Comparison of ENCODE assay signal across 11 mouse cellular contexts in genomic region chr4:107468264-107468663, GRCm38 (mm10). TPM values are rescaled to one million over a fixed set of nuclear protein-coding genes. Genes with fewer than 3 reads are reported as not detected.
DNase-seq lines count a peak whose midpoint lies in the region; ATAC-seq lines count a peak whose summit lies in the region.
"Had no signal": no experiment of that assay in that cellular context is flagged by ENCODE, and none has a peak within 500 bp of the region (broad histone marks: within the 10 kb centered on the region; RNA-seq: fewer than 3 reads in every experiment).

No protein-coding gene starts in this region.

- no peak overlapping the region for H3K27ac ChIP-seq in heart, embryonic 11.5 days (ENCODE audit: low read depth, low read length)
- no peak overlapping the region for H3K27ac ChIP-seq in kidney, embryonic 14.5 days (ENCODE audit: low read depth, low read length)
- H3K27ac ChIP-seq: hindbrain, embryonic 13.5 days had no signal

- DNase-seq in heart, adult 18-20 months, result peak; percentile 9 to 23
- peak; percentile 20 for DNase-seq in adrenal gland, postnatal 25 days
- peak; percentile 53 for DNase-seq in lung, postnatal 25 days (ENCODE audit: low spot score)
- DNase-seq in thymus, postnatal 14 days, result no peak
- no peak for DNase-seq in embryo, embryonic 10 days (ENCODE audit: low spot score)
- DNase-seq: thymus, postnatal 36 days had no signal

- no peaks in the 10 kb centered on the region for H3K9me3 ChIP-seq in heart, embryonic 11.5 days (replicated peaks; ENCODE audit: control insufficient read depth, low read length)
- H3K9me3 ChIP-seq in kidney, embryonic 14.5 days (ENCODE audit: control insufficient read depth, low read length), result no peaks in the 10 kb centered on the region
- H3K9me3 ChIP-seq: hindbrain, embryonic 13.5 days had no signal

- ATAC-seq in heart, embryonic 11.5 days (replicated peaks; ENCODE audit: insufficient number of reproducible peaks, low FRiP score, low TSS enrichment), result no peak
- peak; percentile 45; the same call in 1 of the 2 replicates for ATAC-seq in kidney, embryonic 14.5 days (ENCODE audit: low FRiP score, low TSS enrichment)
- no peak for ATAC-seq in activated CD4-positive, CD25-positive, alpha-beta regulatory T cell, adult 4 months

- H3K9ac ChIP-seq in heart, embryonic 11.5 days (ENCODE audit: low read depth, low read length), result no peak overlapping the region
- no peak overlapping the region for H3K9ac ChIP-seq in kidney, embryonic 14.5 days (ENCODE audit: low read depth, low read length)
- H3K9ac ChIP-seq: hindbrain, embryonic 13.5 days had no signal

- H3K27me3 ChIP-seq in heart, embryonic 11.5 days (ENCODE audit: control insufficient read depth, insufficient read depth, low read length), result peaks cover 16% of the 10 kb centered on the region
- peaks cover 15% of the 10 kb centered on the region for H3K27me3 ChIP-seq in kidney, embryonic 14.5 days (ENCODE audit: control insufficient read depth, insufficient read depth, low read length)
- H3K27me3 ChIP-seq: CH12.LX had no signal

- H3K4me2 ChIP-seq in heart, embryonic 11.5 days, result no peak overlapping the region
- no peak overlapping the region for H3K4me2 ChIP-seq in kidney, embryonic 14.5 days (replicated peaks; ENCODE audit: low read depth, low read length)
- H3K4me2 ChIP-seq: hindbrain, embryonic 13.5 days had no signal

- no peak overlapping the region for H3K4me3 ChIP-seq in heart, embryonic 11.5 days (ENCODE audit: low read depth, low read length)
- no peak overlapping the region for H3K4me3 ChIP-seq in kidney, embryonic 14.5 days (ENCODE audit: low read length)
- H3K4me3 ChIP-seq: hindbrain, embryonic 13.5 days had no signal

- H3K36me3 ChIP-seq in heart, embryonic 11.5 days (ENCODE audit: control insufficient read depth, insufficient read depth, low read length), result no peaks in the 10 kb centered on the region
- no peaks in the 10 kb centered on the region for H3K36me3 ChIP-seq in kidney, embryonic 14.5 days (ENCODE audit: control insufficient read depth, insufficient read depth, low read length)
- H3K36me3 ChIP-seq: hindbrain, embryonic 13.5 days had no signal

- H3K4me1 ChIP-seq in heart, embryonic 11.5 days (ENCODE audit: control insufficient read depth, insufficient read depth, low read length), result 0 out of 2 replicates have a peak, but pooled peaks cover 6% of the 10 kb centered on the region
- H3K4me1 ChIP-seq in kidney, embryonic 14.5 days (ENCODE audit: control insufficient read depth, insufficient read depth, low read length), result 0 out of 2 replicates have a peak, but pooled peaks cover 5% of the 10 kb centered on the region

- 38% methylated on average over 13 of the region's 13 CpGs for WGBS in heart, embryonic 11.5 days (ENCODE audit: insufficient replicate concordance)
- WGBS in kidney, embryonic 14.5 days, result 30% methylated on average over 13 of the region's 13 CpGs

RNA-seq across cellular contexts. Expression of gene Glis1, which starts 33.9 kb away (rescaled TPM):
- total RNA-seq in heart, adult 18-20 months (2021), result under 1 TPM; 0.15 to 0.25 TPM
- polyA plus RNA-seq in heart, embryonic 11.5 days (2014; fragmentation: Nextera tagmentation; extraction: Ambion mirVana), result 0.80 and 0.94 TPM in 2 replicates
- 0.79 TPM in 1 of 2 replicates, not detected in the other for total RNA-seq in adrenal gland, postnatal 25 days (2021)
- polyA plus RNA-seq in kidney, embryonic 14.5 days (2014; fragmentation: Nextera tagmentation; extraction: Ambion mirVana), result 4.0 and 4.3 TPM in 2 replicates
- not detected for polyA plus RNA-seq in activated CD4-positive, CD25-positive, alpha-beta regulatory T cell, adult 4 months (2017; shearing (Covaris generic))

Comparison
In these comparisons a context has a peak if more than half of its experiments do, and no peak if none do; other contexts are left out.
1. DNase-seq: peak in heart, adult 18-20 months (2 of 2), adrenal gland, postnatal 25 days (single experiment) and lung, postnatal 25 days (single experiment); none in thymus, postnatal 14 days (single experiment) and embryo, embryonic 10 days (single experiment).